26 mouse cellular contexts compared by ENCODE assay signal in the genomic region with DNA sequence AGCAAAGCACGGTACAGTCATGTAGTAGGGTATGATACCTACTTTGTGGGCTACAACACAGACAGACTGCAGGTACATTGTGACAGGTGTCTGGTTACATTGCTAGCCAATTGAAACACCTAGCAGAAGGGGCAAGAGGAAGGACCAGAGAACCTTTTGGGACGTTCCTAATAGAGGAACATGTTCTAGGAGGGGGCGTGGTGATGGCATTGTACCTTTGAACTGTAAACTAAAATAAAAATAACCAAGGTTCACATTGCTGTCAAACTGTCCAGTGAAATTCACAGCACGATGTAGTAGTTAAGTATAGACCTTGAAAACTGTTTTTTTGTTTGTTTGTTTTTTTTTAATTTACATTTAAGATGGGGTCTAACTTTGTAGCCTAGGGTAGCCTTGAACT. TPM values are rescaled to one million over a fixed set of nuclear protein-coding genes. Genes with fewer than 3 reads are reported as not detected.
"Had no signal": no experiment of that assay in that cellular context is flagged by ENCODE, and none has a peak within 500 bp of the region (broad histone marks: within the 10 kb centered on the region; RNA-seq: fewer than 3 reads in every experiment).

No protein-coding gene starts in this region.

- H3K27me3 ChIP-seq: heart, embryonic 12.5 days; hindbrain, embryonic 12.5 days; intestine, embryonic 15.5 days; liver, embryonic 13.5 days; liver, embryonic 15.5 days had no signal

- H3K9ac ChIP-seq: heart, embryonic 12.5 days; hindbrain, embryonic 12.5 days; hindbrain, embryonic 14.5 days; intestine, embryonic 15.5 days; limb, embryonic 12.5 days; liver, embryonic 13.5 days; liver, embryonic 15.5 days; liver, postnatal 0 days had no signal

- ATAC-seq: hindbrain, embryonic 16.5 days; inflammation-experienced regulatory T-cells, adult 6 months; intestine, embryonic 15.5 days; intestine, postnatal 0 days; liver, postnatal 0 days had no signal

- H3K36me3 ChIP-seq: heart, embryonic 10.5 days; heart, embryonic 12.5 days; hindbrain, embryonic 10.5 days; hindbrain, embryonic 12.5 days; intestine, embryonic 15.5 days; limb, embryonic 10.5 days; limb, embryonic 12.5 days; liver, embryonic 13.5 days; liver, embryonic 15.5 days had no signal

- H3K9me3 ChIP-seq: heart, embryonic 10.5 days; heart, embryonic 12.5 days; hindbrain, embryonic 10.5 days; hindbrain, embryonic 12.5 days; intestine, embryonic 15.5 days; limb, embryonic 10.5 days; limb, embryonic 12.5 days; liver, embryonic 13.5 days; liver, embryonic 15.5 days had no signal

- DNase-seq: gastrocnemius, adult 2 months; gastrocnemius, postnatal 10 days; gastrocnemius, postnatal 25 days; heart, adult 2 months; heart, postnatal 10 days; heart, postnatal 4 days; kidney, adult 8-10 months; kidney, postnatal 10 days; kidney, postnatal 4 days; liver, embryonic 13.5 days; liver, postnatal 0 days had no signal

- H3K4me3 ChIP-seq: gastrocnemius, adult 2 months; heart, adult 2 months; heart, embryonic 10.5 days; heart, embryonic 12.5 days; hindbrain, embryonic 10.5 days; hindbrain, embryonic 12.5 days; intestine, embryonic 15.5 days; layer of hippocampus, adult 2 months; left cerebral cortex, adult 2 months; limb, embryonic 10.5 days; limb, embryonic 12.5 days; liver, embryonic 13.5 days; liver, embryonic 15.5 days had no signal

- H3K4me1 ChIP-seq: heart, embryonic 10.5 days; hindbrain, embryonic 12.5 days; liver, embryonic 13.5 days; liver, embryonic 15.5 days had no signal

- H3K4me2 ChIP-seq: heart, embryonic 12.5 days; hindbrain, embryonic 12.5 days; hindbrain, embryonic 14.5 days; intestine, embryonic 15.5 days; liver, embryonic 11.5 days; liver, embryonic 13.5 days; liver, embryonic 15.5 days had no signal

- H3K27ac ChIP-seq: gastrocnemius, adult 2 months; heart, adult 2 months; heart, embryonic 10.5 days; hindbrain, embryonic 10.5 days; hindbrain, embryonic 12.5 days; hindbrain, embryonic 14.5 days; intestine, embryonic 15.5 days; layer of hippocampus, adult 2 months; left cerebral cortex, adult 2 months; liver, embryonic 13.5 days; liver, embryonic 15.5 days had no signal

RNA-seq across cellular contexts. Expression of gene Ror1, which starts 40.5 kb away (rescaled TPM):
- polyA plus RNA-seq: inflammation-experienced regulatory T-cells, adult 6 months had no signal
